8 mouse cellular contexts compared by ENCODE assay signal in genomic region chr12:28974571-28975041, GRCm38 (mm10).
DNase-seq lines count a peak whose midpoint lies in the region; ATAC-seq and TF ChIP-seq lines count a peak whose summit lies in the region.

No protein-coding gene starts in this region.

- no peak overlapping the region for H3K9ac ChIP-seq in stomach, postnatal 0 days (ENCODE audit: low read length)

- DNase-seq in lung, adult 2 months, result no peak
- no peak for DNase-seq in lung, postnatal 4 days
- DNase-seq in adrenal gland, postnatal 36 days, result peak; percentile 55 to 68
- DNase-seq in hindbrain, embryonic 10.5 days (ENCODE audit: low spot score), result peak; percentile 52
- peak; percentile 65 to 75 for DNase-seq in left cerebral cortex, postnatal 36 days (ENCODE audit: low spot score in 2 of 2)
- no peak for DNase-seq in stomach, postnatal 0 days (ENCODE audit: low spot score)
- DNase-seq in gastrocnemius, adult 18-20 months (ENCODE audit: low spot score), result no peak
- DNase-seq in urinary bladder, postnatal 25 days (ENCODE audit: low spot score), result no peak

- no peak for TF ChIP-seq EP300 in stomach, postnatal 0 days (optimal IDR thresholded peaks at IDR 0.05)

- no peaks in the 10 kb centered on the region for H3K27me3 ChIP-seq in hindbrain, embryonic 10.5 days (ENCODE audit: insufficient read depth, poor library complexity, severe bottlenecking)
- no peaks in the 10 kb centered on the region for H3K27me3 ChIP-seq in stomach, postnatal 0 days (ENCODE audit: control insufficient read depth, insufficient read depth, low read length)

- no peak for TF ChIP-seq POLR2A in lung, adult 2 months (IDR thresholded peaks at IDR 0.05; ENCODE audit: borderline replicate concordance, extremely low read depth, low read depth, low read length)

- TF ChIP-seq CTCF in lung, adult 2 months (IDR thresholded peaks at IDR 0.05; ENCODE audit: insufficient read depth, low read length), result 0 out of 2 replicates have a peak, but pooled peaks have one; percentile 7
- TF ChIP-seq CTCF in stomach, postnatal 0 days (IDR thresholded peaks at IDR 0.05; ENCODE audit: low read depth), result peak; percentile 46

- H3K36me3 ChIP-seq in hindbrain, embryonic 10.5 days, result no peaks in the 10 kb centered on the region
- H3K36me3 ChIP-seq in stomach, postnatal 0 days (ENCODE audit: control insufficient read depth, insufficient read depth, low read length), result no peaks in the 10 kb centered on the region

- 62% methylated on average over 6 of the region's 6 CpGs for WGBS in lung, adult 2 months
- 41% methylated on average over 6 of the region's 6 CpGs for WGBS in hindbrain, embryonic 10.5 days
- 60% methylated on average over 6 of the region's 6 CpGs for WGBS in stomach, postnatal 0 days

- ATAC-seq in stomach, postnatal 0 days (ENCODE audit: low FRiP score, low TSS enrichment), result no peak

- no peaks in the 10 kb centered on the region for H3K4me1 ChIP-seq in lung, adult 2 months (ENCODE audit: control insufficient read depth, insufficient read depth, low read length)
- peaks cover 15% of the 10 kb centered on the region for H3K4me1 ChIP-seq in hindbrain, embryonic 10.5 days (replicated peaks)
- no peaks in the 10 kb centered on the region for H3K4me1 ChIP-seq in stomach, postnatal 0 days (replicated peaks; ENCODE audit: control insufficient read depth, insufficient read depth)

- peak overlapping the region; percentile 45; the same call in 1 of the 2 replicates for H3K27ac ChIP-seq in hindbrain, embryonic 10.5 days
- no peak overlapping the region for H3K27ac ChIP-seq in stomach, postnatal 0 days (replicated peaks)

- no peak overlapping the region for H3K4me2 ChIP-seq in stomach, postnatal 0 days (replicated peaks; ENCODE audit: low read depth)

- no peak overlapping the region for H3K4me3 ChIP-seq in lung, adult 2 months (replicated peaks; ENCODE audit: extremely low read depth, low read depth, low read length)
- no peak overlapping the region for H3K4me3 ChIP-seq in hindbrain, embryonic 10.5 days
- H3K4me3 ChIP-seq in stomach, postnatal 0 days (ENCODE audit: low read depth, low read length), result no peak overlapping the region

- H3K9me3 ChIP-seq in hindbrain, embryonic 10.5 days, result peaks cover 6% of the 10 kb centered on the region
- no peaks in the 10 kb centered on the region for H3K9me3 ChIP-seq in stomach, postnatal 0 days (ENCODE audit: control insufficient read depth, low read length)

- intact Hi-C loops in left cerebral cortex, postnatal 36 days (cut with DNase I), result loop anchor here (5.0 to 10.0 kb wide), 3 partner anchors 168 to 560 kb away; partner anchors contain the start of gene Allc

Comparison
In these comparisons a context has a peak if more than half of its experiments do, and no peak if none do; other contexts are left out.
1. DNase-seq: peak in adrenal gland, postnatal 36 days (2 of 2), hindbrain, embryonic 10.5 days (single experiment) and left cerebral cortex, postnatal 36 days (2 of 2); none in lung, adult 2 months (single experiment), lung, postnatal 4 days (0 of 2), stomach, postnatal 0 days (single experiment), gastrocnemius, adult 18-20 months (single experiment) and urinary bladder, postnatal 25 days (single experiment).